Mouse (Mus musculus): Measurements from ENCODE around the gene Usp10.

- no peak for TF ChIP-seq GATA1 (IDR thresholded peaks at IDR 0.05; ENCODE audit: low read length)
- TF ChIP-seq TAL1 (IDR thresholded peaks at IDR 0.05; ENCODE audit: low read length), result no peak
These were observed 2.5 kb downstream of the Usp10 start for GRCm38 (mm10) chr8:119912643-119913042.
